Mouse (Mus musculus) forebrain, embryonic 10.5 days (tissue): ENCODE results near the gene Gpc6. TPM values are rescaled to one million over a fixed set of nuclear protein-coding genes. Genes with fewer than 3 reads are reported as not detected.
"Not testable (repeated sequence)": the region's sequence is repeated elsewhere in the genome, so short reads cannot be mapped to it uniquely, and the experiment has no call there.

Experiments used
- DNase-seq: peaks from one replicate; pipeline ENCODE4 v3.0.0-alpha.2; 2017; ENCODE audit warnings: low spot score; ENCODE audit errors: extremely low spot score
- H3K27ac ChIP-seq: fragments of 300-500 bp; sonication (generic); 2 replicates; pipeline ENCODE4 v1.5.1; 2016; ENCODE audit warnings: mild to moderate bottlenecking
- H3K27me3 ChIP-seq: fragments of 300-500 bp; sonication (generic); 2 replicates; pipeline ENCODE4 v1.6.1; 2016; ENCODE audit warnings: mild to moderate bottlenecking; ENCODE audit not compliant: poor library complexity, severe bottlenecking
- H3K36me3 ChIP-seq: fragments of 300-500 bp; sonication (generic); replicated peaks from 2 replicates; pipeline ENCODE4 v1.6.1; 2016; ENCODE audit warnings: mild to moderate bottlenecking, moderate library complexity
- H3K4me1 ChIP-seq: fragments of 300-500 bp; sonication (generic); 2 replicates; pipeline ENCODE4 v1.6.1; 2016
- H3K4me3 ChIP-seq: fragments of 300-500 bp; sonication (generic); 2 replicates; pipeline ENCODE4 v1.5.1; 2016; ENCODE audit warnings: mild to moderate bottlenecking, moderate library complexity
- H3K9me3 ChIP-seq: fragments of 300-500 bp; sonication (generic); 2 replicates; pipeline ENCODE4 v1.6.1; 2016; ENCODE audit warnings: mild to moderate bottlenecking, moderate library complexity
- WGBS: fragments of 180-500 bp; shearing (Covaris S2); methylation state at CpG from one replicate; pipeline ENCODE4 v1.1.7; 2016; 5-methylcytosine and 5-hydroxymethylcytosine counted together
- polyA plus RNA-seq: library from polyadenylated mRNA; unstranded; fragments of >200 nt; fragmentation: Nextera tagmentation; extraction: Ambion mirVana; gene quantifications from 2 replicates; pipeline ENCODE4 v1.2.1, GENCODE M21; 2016

Gpc6 gene
- polyA plus RNA-seq, 1 experiment from 2014 or later, result 36.5 TPM

- Histone ChIP-seq H3K9me3 (no peaks in the 10 kb centered on the region), H3K36me3 (no peaks in the 10 kb centered on the region), H3K27me3 (no peaks in the 10 kb centered on the region), H3K4me3 (no peak overlapping the region), H3K4me1 (0 out of 2 replicates have a peak, but pooled peaks cover 6% of the 10 kb centered on the region), H3K27ac (no peak overlapping the region)
- DNase-seq, result no peak
Observed at GRCm38 (mm10) chr14:117415045-117415444, 489.9 kb downstream of the Gpc6 start.

DNA sequence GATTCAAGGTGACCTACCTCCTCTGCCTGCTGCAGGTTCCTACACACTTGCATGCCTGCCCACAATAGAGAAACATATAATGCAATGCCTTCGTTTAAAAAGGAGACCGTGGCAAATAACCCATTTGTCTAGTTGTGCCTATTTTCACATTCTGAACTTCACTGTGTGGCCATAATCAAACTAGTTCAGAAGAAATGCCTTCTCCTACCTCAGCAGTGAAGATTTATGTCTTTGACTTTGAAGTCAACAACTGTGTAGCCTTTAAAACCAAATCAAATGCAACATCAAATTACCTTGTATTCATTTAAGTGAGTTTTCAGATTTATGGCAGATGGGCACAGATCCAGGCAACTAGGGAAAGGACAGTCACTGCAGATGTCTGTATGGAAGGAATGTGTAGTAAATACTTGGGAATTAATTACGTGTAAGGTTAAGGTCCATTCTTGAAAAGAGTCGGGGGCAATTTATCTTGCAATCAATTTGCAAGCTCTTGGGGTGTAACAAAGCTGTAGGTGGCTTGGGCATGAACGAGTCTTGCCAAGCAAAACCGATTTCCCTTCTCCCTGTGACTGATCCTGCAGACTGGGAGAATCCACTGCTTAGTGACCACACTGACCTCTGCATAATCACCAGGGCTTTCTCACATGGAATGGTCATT, 494.6 kb downstream of the Gpc6 start:
- no peak for DNase-seq
- H3K4me1 ChIP-seq, result 0 out of 2 replicates have a peak, but pooled peaks cover 6% of the 10 kb centered on the region
- H3K9me3 ChIP-seq, result no peaks in the 10 kb centered on the region
- no peak overlapping the region for H3K4me3 ChIP-seq
- H3K27me3 ChIP-seq, result no peaks in the 10 kb centered on the region
- H3K27ac ChIP-seq, result no peak overlapping the region
- no peaks in the 10 kb centered on the region for H3K36me3 ChIP-seq
- 84% methylated on average over 6 of the region's 6 CpGs for WGBS

GRCm38 (mm10) chr14:117421170-117421569, 496.1 kb downstream of the Gpc6 start:
- Histone ChIP-seq H3K4me1 (peaks cover 13% of the 10 kb centered on the region), H3K4me3 (no peak overlapping the region), H3K36me3 (no peaks in the 10 kb centered on the region), H3K9me3 (no peaks in the 10 kb centered on the region), H3K27ac (no peak overlapping the region), H3K27me3 (no peaks in the 10 kb centered on the region)
- DNase-seq, result no peak
- WGBS, result 87% methylated on average over 3 of the region's 3 CpGs

DNA sequence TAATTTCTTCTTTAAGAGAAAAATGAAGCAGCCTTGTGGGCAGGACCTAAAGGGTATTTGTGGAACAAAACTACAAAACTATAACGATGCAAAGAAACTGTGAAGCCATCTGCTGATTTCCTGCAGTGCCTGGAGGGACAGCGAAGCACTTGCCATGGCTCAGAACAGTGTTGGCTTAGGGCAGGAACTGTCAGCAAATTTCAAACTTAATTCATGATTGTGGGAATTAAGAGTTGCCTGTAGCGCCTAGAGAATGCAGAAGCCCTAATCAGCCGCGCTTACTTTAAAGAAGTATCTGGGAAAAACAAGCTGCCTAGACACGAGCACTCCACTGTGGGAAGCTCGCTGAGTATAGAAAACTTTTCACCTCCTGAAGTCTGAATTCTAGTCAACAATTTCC, 501.0 kb downstream of the Gpc6 start:
- no peak for DNase-seq
- 41% methylated on average over 7 of the region's 7 CpGs for WGBS
- Histone ChIP-seq H3K27ac (no peak overlapping the region), H3K9me3 (no peaks in the 10 kb centered on the region), H3K36me3 (no peaks in the 10 kb centered on the region), H3K27me3 (no peaks in the 10 kb centered on the region), H3K4me1 (peaks cover 22% of the 10 kb centered on the region), H3K4me3 (no peak overlapping the region)

GRCm38 (mm10) chr14:117427776-117428175, 502.7 kb downstream of the Gpc6 start:
- no peak for DNase-seq
- no peaks in the 10 kb centered on the region for H3K36me3 ChIP-seq
- H3K9me3 ChIP-seq, result no peaks in the 10 kb centered on the region
- peaks cover 22% of the 10 kb centered on the region for H3K4me1 ChIP-seq
- H3K4me3 ChIP-seq, result no peak overlapping the region
- 65% methylated on average over 3 of the region's 3 CpGs for WGBS
- H3K27me3 ChIP-seq, result no peaks in the 10 kb centered on the region
- no peak overlapping the region for H3K27ac ChIP-seq

GRCm38 (mm10) chr14:117435739-117436138, 510.6 kb downstream of the Gpc6 start:
- no peak for DNase-seq
- H3K27ac ChIP-seq, result no peak overlapping the region
- 92% methylated on average over 13 of the region's 13 CpGs for WGBS
- H3K9me3 ChIP-seq, result no peaks in the 10 kb centered on the region
- H3K27me3 ChIP-seq, result no peaks in the 10 kb centered on the region
- H3K4me1 ChIP-seq, result no peaks in the 10 kb centered on the region
- no peak overlapping the region for H3K4me3 ChIP-seq
- peaks cover 10% of the 10 kb centered on the region; the same call in 1 of the 2 replicates for H3K36me3 ChIP-seq

- DNase-seq, H3K36me3 ChIP-seq, H3K4me1 ChIP-seq, H3K27me3 ChIP-seq, H3K9me3 ChIP-seq, H3K27ac ChIP-seq, H3K4me3 ChIP-seq: not testable (repeated sequence)
- 97% methylated on average over 2 of the region's 2 CpGs for WGBS
Observed at GRCm38 (mm10) chr14:117446675-117447231, 521.6 kb downstream of the Gpc6 start.

- no peaks in the 10 kb centered on the region for H3K27me3 ChIP-seq
- no peak for DNase-seq
- 38% methylated on average over 3 of the region's 3 CpGs for WGBS
- H3K4me3 ChIP-seq, result no peak overlapping the region
- H3K27ac ChIP-seq, result no peak overlapping the region
- H3K36me3 ChIP-seq, result no peaks in the 10 kb centered on the region
- no peaks in the 10 kb centered on the region for H3K9me3 ChIP-seq
- H3K4me1 ChIP-seq, result peaks cover 12% of the 10 kb centered on the region
Observed at GRCm38 (mm10) chr14:117451391-117451991, 526.4 kb downstream of the Gpc6 start.

DNA sequence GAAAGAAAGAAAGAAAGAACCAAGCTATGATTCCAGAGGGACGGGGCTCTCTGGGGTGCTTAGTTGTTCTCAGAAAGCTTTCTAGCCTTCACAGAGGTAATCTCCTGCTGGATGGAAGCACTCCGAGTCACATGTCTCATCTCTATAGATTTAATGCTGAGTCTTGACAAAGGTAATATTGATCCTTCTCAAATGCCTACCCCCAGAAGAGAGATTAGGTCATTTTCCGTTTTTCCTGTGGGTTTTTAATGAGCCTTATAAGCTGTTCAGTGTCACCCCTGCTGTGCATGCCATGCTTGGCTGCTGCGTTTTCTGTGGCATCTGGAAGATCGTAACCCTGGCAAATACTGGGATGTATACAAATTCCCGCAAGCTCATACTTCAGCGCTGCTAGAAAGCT, 527.0 kb downstream of the Gpc6 start:
- Histone ChIP-seq H3K4me3 (no peak overlapping the region), H3K27ac (no peak overlapping the region), H3K36me3 (no peaks in the 10 kb centered on the region), H3K27me3 (no peaks in the 10 kb centered on the region), H3K4me1 (peaks cover 12% of the 10 kb centered on the region), H3K9me3 (no peaks in the 10 kb centered on the region)
- WGBS, result 47% methylated on average over 7 of the region's 7 CpGs
- no peak for DNase-seq

GRCm38 (mm10) chr14:117473378-117473777, 548.3 kb downstream of the Gpc6 start:
- peaks cover 4% of the 10 kb centered on the region; the same call in 1 of the 2 replicates for H3K36me3 ChIP-seq
- H3K4me1 ChIP-seq, result no peaks in the 10 kb centered on the region
- no peaks in the 10 kb centered on the region for H3K9me3 ChIP-seq
- H3K27me3 ChIP-seq, result no peaks in the 10 kb centered on the region
- no peak overlapping the region for H3K4me3 ChIP-seq
- 87% methylated on average over 2 of the region's 2 CpGs for WGBS
- no peak for DNase-seq
- no peak overlapping the region for H3K27ac ChIP-seq

- Histone ChIP-seq H3K27ac (no peak overlapping the region), H3K4me1 (no peaks in the 10 kb centered on the region), H3K27me3 (no peaks in the 10 kb centered on the region), H3K36me3 (no peaks in the 10 kb centered on the region), H3K4me3 (no peak overlapping the region), H3K9me3 (no peaks in the 10 kb centered on the region)
- DNase-seq, result no peak
- 93% methylated on average over 3 of the region's 3 CpGs for WGBS
Observed at GRCm38 (mm10) chr14:117478879-117479278, 553.8 kb downstream of the Gpc6 start.

DNA sequence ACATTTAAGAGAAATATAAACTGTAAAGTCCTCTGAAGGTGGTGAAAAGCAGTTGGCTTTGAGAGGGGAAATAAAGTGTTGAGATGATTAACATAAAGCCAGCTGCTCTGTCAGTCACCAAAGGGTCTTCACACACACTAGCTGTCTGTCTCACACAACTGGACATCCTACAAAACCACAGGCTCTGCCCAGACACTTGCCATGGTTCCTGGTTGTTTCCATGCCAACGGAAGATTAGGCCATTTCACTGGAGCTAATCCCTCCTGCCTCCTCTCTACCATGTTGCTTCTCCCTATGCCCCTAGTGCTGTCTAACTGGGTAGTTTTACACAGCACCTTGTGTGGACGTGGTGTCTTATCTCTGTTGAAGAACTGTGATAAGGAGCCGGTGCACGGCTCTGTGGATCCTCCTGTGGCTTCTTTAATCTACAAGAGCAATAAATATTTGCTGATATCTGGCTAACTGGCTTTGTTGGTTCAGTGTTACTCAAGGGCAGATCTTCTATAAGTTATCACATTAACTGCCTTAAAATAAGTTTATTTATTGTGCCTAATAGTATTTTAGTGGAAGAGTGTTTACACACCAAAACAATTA, 562.1 kb downstream of the Gpc6 start:
- Histone ChIP-seq H3K9me3 (no peaks in the 10 kb centered on the region), H3K27me3 (no peaks in the 10 kb centered on the region), H3K4me1 (peaks cover 15% of the 10 kb centered on the region), H3K36me3 (no peaks in the 10 kb centered on the region), H3K27ac (no peak overlapping the region), H3K4me3 (no peak overlapping the region)
- DNase-seq, result no peak
- 73% methylated on average over 4 of the region's 4 CpGs for WGBS

DNA sequence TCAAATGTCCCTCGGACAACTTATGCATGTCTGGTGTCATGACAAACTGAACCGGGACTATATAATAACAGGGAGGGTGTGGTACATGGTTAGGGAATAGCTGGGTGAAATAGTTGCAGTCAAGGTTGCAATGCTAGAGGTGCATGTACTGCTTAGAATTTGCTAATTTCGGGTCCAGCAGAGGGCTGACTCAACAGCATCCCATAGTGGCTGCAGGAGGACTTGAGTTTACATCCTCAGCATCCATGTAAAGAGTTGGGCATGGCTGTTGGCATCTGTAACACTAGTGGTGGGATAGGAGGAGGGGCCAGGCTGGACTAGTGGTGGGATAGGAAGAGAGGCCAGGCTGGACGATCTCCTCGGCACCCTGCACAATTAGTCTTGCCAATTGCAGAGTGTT, 565.4 kb downstream of the Gpc6 start:
- WGBS, result 74% methylated on average over 5 of the region's 5 CpGs
- H3K4me3 ChIP-seq, result no peak overlapping the region
- no peaks in the 10 kb centered on the region for H3K9me3 ChIP-seq
- H3K27ac ChIP-seq, result no peak overlapping the region
- H3K4me1 ChIP-seq, result peaks cover 15% of the 10 kb centered on the region
- no peaks in the 10 kb centered on the region for H3K36me3 ChIP-seq
- H3K27me3 ChIP-seq, result no peaks in the 10 kb centered on the region
- DNase-seq, result no peak
